Mouse (Mus musculus): ENCODE results near the gene A1cf. TPM values are rescaled to one million over a fixed set of nuclear protein-coding genes. Genes with fewer than 3 reads are reported as not detected.

A1cf gene
- polyA plus RNA-seq (2015; fragmentation: Nextera tagmentation; extraction: Ambion mirVana) = not detected in 2 replicates

DNA sequence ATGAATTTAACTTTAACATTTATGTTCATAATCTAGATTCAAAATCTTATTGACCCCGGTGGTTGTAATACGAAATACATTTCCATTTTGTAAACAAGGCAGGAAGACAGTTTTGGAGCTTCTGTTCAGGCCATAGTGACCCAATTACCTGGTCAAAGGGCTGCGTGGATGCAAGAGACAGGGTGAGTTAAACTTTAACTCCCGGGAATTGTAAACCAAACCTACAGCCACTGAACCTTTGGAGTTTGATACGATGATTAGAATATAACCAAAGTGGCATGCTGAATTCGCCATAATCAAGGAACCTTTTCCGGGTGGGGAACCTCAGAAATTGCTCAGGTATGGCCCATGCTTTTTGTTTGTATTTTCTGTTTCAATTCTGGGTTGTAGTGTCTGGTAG, at the start of gene A1cf:
A1cf (plus strand) TSS at position 244 of the 400 bp plus-strand sequence.
- H3K9ac ChIP-seq = no peak within 1 kb of the TSS
- no peaks in the 10 kb centered on the region for H3K9me3 ChIP-seq
- ATAC-seq (ENCODE audit: low FRiP score) = no peak
- H3K36me3 ChIP-seq = no peaks in the 10 kb centered on the region
- no peak within 1 kb of the TSS for H3K4me3 ChIP-seq
- no peak within 1 kb of the TSS for H3K27ac ChIP-seq
- no peaks in the 10 kb centered on the region for H3K27me3 ChIP-seq
- no peak within 1 kb of the TSS for H3K4me2 ChIP-seq
- H3K4me1 ChIP-seq (replicated peaks) = no peaks in the 10 kb centered on the region
- 82% methylated on average over 7 of the region's 7 CpGs for WGBS

DNA sequence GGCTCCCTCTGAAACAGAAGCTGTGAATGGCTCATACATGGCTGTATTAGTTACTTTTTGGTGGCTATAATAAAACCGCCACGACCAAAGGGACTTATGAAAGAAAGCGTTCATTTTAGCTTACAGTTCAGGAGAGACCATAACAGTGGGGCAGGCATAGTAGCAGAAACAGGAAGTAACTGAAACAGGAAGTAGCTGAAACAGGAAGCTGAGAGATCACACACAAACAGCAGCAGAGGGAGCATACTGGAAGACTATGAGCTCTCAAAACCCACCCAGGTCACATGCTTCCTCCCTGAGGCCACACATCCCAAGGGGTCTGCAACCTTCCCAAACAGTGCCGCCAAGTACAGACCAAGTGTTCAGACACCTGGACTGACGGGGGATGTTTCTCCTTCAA, 34.3 kb upstream of the A1cf start:
- 95% methylated on average over 5 of the region's 5 CpGs for WGBS
- ATAC-seq (ENCODE audit: low FRiP score) = no peak
- H3K27ac ChIP-seq = no peak overlapping the region
- H3K9ac ChIP-seq = no peak overlapping the region
- no peaks in the 10 kb centered on the region for H3K27me3 ChIP-seq
- no peak overlapping the region for H3K4me2 ChIP-seq
- H3K4me1 ChIP-seq (replicated peaks) = no peaks in the 10 kb centered on the region
- no peaks in the 10 kb centered on the region for H3K36me3 ChIP-seq
- no peak overlapping the region for H3K4me3 ChIP-seq
- no peaks in the 10 kb centered on the region for H3K9me3 ChIP-seq

DNA sequence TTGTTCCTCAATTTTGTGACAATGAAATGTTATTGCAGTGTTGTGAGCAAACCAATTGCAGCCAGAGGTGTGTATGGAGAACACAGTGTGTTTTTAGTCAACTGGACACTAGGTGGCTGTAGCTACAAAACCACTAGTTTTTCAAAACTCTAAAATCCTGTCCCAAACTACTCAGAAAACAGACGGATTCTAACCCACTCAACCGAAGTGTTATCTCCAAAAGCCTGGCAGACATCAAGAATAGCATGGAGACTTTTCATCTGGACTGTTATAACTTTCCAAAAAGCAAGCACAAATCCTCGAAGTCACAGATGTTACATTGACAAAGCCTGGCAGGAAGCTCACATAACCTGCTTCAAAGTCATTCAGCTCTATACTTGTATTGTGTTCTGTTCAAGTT, 6.7 kb upstream of the A1cf start:
- WGBS = 67% methylated on average over 3 of the region's 3 CpGs
- Histone ChIP-seq H3K9me3 (no peaks in the 10 kb centered on the region), H3K27ac (no peak overlapping the region), H3K4me1 (replicated peaks) (no peaks in the 10 kb centered on the region), H3K4me2 (no peak overlapping the region), H3K9ac (no peak overlapping the region), H3K27me3 (no peaks in the 10 kb centered on the region), H3K36me3 (no peaks in the 10 kb centered on the region), H3K4me3 (no peak overlapping the region)
- ATAC-seq (ENCODE audit: low FRiP score) = no peak

DNA sequence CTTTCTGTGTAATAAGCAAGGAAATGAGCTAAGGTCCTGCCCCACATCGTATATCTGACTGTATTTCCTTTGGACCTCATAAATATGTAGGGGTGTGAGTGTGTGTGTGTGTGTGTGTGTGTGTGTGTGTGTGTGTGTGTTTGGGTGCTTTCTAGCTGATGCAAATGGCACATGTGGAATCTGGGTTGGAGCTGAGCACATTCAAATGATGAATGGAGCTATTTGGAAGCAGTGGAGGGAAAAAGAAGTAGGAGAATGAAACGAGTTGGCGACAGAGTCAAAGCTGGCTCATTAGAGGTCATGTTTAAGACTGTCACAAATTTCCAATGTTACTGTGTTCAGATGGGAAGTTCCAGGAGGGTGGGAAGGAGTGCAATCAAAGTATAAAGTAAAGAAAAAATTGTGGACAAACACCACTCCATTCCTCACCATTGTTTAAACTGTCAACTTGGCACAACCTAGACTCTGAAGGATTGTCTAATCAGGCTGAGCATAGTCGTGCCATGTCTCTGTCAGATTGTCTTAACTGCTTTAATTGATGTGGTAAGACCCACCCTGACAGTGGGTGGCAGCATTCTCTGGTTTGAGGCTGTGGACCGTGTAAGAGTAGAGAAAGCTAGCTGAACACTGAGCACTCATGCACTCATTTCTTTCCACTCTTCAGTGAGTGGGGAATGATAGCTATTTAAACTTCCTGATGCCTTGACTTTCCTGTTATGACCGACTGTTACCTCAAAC, 5.9 kb upstream of the A1cf start:
- no peak for ATAC-seq (ENCODE audit: low FRiP score)
- Histone ChIP-seq H3K27me3 (no peaks in the 10 kb centered on the region), H3K36me3 (no peaks in the 10 kb centered on the region), H3K4me2 (no peak overlapping the region), H3K4me1 (replicated peaks) (no peaks in the 10 kb centered on the region), H3K9ac (no peak overlapping the region), H3K9me3 (no peaks in the 10 kb centered on the region), H3K4me3 (no peak overlapping the region), H3K27ac (no peak overlapping the region)
- whole genome bisulfite sequencing = 49% methylated on average over 6 of the region's 6 CpGs

DNA sequence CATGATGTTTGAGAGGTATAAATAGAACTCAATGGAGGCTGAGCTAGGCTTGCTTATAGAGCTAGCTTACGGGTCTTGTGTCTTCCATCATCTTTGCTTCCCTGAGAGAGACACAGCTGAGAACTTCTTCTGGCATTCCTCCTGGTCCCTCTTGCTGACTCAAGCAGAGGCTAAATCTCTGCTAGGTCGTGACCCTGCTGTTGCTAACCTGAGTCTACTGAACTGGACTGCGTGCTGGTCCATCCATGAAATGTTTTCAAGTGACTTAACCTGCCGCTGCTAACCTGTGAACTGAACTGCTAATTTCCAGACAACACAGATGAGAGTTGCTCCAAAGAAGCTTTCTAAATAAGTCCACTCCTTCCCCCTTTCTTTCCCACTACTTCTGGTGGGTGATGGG, 3.1 kb upstream of the A1cf start:
- Histone ChIP-seq H3K4me3 (no peak overlapping the region), H3K4me1 (replicated peaks) (no peaks in the 10 kb centered on the region), H3K36me3 (no peaks in the 10 kb centered on the region), H3K9me3 (no peaks in the 10 kb centered on the region), H3K27me3 (no peaks in the 10 kb centered on the region), H3K4me2 (no peak overlapping the region), H3K9ac (no peak overlapping the region), H3K27ac (no peak overlapping the region)
- WGBS = 88% methylated on average over 4 of the region's 4 CpGs
- ATAC-seq (ENCODE audit: low FRiP score) = no peak

DNA sequence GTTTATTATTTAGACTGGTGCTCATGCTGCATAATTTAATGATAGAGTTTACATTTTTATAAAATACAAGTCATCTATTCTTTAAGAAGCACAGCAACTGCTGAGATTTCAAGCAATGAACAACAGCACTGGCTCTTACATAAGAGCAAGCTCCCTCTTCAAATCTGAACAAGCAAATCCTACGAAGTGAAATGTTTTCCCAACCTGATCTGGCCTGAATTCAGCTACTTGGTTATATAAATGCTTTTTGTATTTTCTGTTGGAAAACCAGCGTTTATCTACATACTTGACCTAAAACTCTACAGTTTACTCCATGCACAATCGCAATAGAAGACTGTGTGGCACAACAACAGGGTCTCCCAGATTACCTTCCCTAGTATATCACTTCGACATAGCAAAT, 488 bp upstream of the A1cf start:
- Histone ChIP-seq H3K27ac (no peak overlapping the region), H3K9ac (no peak overlapping the region), H3K4me3 (no peak overlapping the region), H3K4me2 (no peak overlapping the region), H3K4me1 (replicated peaks) (no peaks in the 10 kb centered on the region), H3K27me3 (no peaks in the 10 kb centered on the region), H3K9me3 (no peaks in the 10 kb centered on the region), H3K36me3 (no peaks in the 10 kb centered on the region)
- ATAC-seq (ENCODE audit: low FRiP score) = no peak
- 90% methylated on average over 4 of the region's 4 CpGs for WGBS

DNA sequence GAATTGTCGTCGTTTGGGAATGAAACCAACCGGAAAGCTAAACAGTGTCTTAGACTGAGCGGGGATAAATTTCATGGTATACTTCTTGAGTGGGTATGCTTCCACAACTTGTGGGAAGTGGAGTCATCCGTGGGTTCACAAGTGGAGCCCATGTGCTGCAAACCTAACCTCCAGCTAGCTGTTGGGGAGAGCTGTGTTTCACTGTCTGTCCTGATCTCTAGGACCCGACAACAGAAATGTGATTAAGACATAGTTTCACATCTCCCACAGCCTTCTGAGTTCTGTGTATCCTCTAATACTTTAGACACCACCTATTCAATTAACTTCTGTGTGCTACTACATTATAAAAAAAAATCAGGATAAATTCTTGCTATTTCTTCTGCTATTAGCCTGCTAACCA, 407 bp downstream of the A1cf start:
- no peak overlapping the region for H3K27ac ChIP-seq
- H3K36me3 ChIP-seq = no peaks in the 10 kb centered on the region
- no peak overlapping the region for H3K4me3 ChIP-seq
- H3K4me2 ChIP-seq = no peak overlapping the region
- no peaks in the 10 kb centered on the region for H3K4me1 ChIP-seq (replicated peaks)
- H3K27me3 ChIP-seq = no peaks in the 10 kb centered on the region
- H3K9me3 ChIP-seq = no peaks in the 10 kb centered on the region
- H3K9ac ChIP-seq = no peak overlapping the region
- WGBS = 90% methylated on average over 6 of the region's 6 CpGs
- ATAC-seq (ENCODE audit: low FRiP score) = no peak

DNA sequence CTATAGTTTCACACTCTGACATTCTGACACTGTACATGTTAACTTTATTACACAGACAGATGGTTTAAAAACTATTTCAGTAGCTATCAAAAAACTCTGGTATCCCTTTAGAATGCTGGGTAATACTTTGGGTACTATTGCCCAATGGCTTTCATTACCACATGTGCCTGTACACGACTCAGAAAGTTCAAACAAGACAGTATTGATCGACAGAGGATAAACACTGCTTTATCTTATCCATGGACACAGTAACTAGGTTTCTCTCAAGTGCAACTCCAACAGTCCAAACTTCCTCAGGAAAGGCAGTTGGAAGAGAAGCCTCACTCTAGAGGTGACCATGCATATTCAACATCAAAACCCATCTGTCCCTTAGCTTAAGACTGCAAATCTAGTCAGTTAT, 2.8 kb downstream of the A1cf start:
- no peaks in the 10 kb centered on the region for H3K36me3 ChIP-seq
- WGBS = 84% methylated on average over 2 of the region's 2 CpGs
- no peak overlapping the region for H3K9ac ChIP-seq
- no peaks in the 10 kb centered on the region for H3K9me3 ChIP-seq
- no peaks in the 10 kb centered on the region for H3K27me3 ChIP-seq
- no peak overlapping the region for H3K4me2 ChIP-seq
- H3K4me3 ChIP-seq = no peak overlapping the region
- H3K27ac ChIP-seq = no peak overlapping the region
- H3K4me1 ChIP-seq (replicated peaks) = no peaks in the 10 kb centered on the region
- no peak for ATAC-seq (ENCODE audit: low FRiP score)

DNA sequence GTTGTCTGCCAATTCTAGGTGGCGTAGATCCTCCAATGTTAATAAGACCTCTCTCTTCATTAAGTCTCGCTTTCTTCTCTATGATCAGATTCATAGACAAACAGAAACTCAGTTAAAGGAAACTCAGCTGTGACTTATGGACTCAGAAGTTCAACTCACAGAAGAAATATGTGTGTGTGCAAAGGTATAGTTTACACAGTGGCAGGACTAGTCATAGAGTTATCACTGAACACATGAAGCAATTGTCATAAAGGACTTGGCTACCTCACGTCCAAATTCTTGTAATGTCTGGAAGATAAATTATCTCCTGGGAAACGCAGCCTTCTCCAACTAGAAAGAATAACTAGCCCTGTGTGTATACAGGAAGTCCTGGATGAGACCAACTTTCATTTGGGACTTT, 9.4 kb downstream of the A1cf start:
- H3K9ac ChIP-seq = no peak overlapping the region
- no peak overlapping the region for H3K4me2 ChIP-seq
- no peaks in the 10 kb centered on the region for H3K27me3 ChIP-seq
- no peaks in the 10 kb centered on the region for H3K9me3 ChIP-seq
- no peak overlapping the region for H3K4me3 ChIP-seq
- H3K36me3 ChIP-seq = no peaks in the 10 kb centered on the region
- 80% methylated on average over 4 of the region's 4 CpGs for WGBS
- H3K4me1 ChIP-seq (replicated peaks) = no peaks in the 10 kb centered on the region
- no peak for ATAC-seq (ENCODE audit: low FRiP score)
- no peak overlapping the region for H3K27ac ChIP-seq

DNA sequence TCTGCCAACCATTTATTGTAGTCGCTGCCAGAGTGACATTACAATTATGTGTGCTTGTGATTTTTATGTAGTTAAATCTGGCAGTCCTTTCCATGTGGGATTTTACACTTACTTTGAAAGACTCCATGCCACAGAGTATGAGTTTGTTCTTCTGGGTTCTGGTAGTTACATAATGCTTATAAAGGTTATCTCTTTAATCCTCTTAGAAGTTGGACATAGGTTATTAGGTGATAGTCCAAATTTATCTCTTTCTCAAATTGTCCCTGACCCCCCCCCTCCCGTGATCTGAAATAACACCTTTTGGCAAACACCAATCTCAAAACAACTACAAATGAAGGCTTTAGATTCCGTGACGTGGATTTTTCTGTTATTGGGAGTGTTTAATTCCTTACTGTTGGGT, 16.0 kb downstream of the A1cf start:
- WGBS = 85% methylated on average over 4 of the region's 4 CpGs
- no peaks in the 10 kb centered on the region for H3K27me3 ChIP-seq
- H3K4me3 ChIP-seq = no peak overlapping the region
- no peak overlapping the region for H3K27ac ChIP-seq
- no peaks in the 10 kb centered on the region for H3K9me3 ChIP-seq
- H3K4me1 ChIP-seq (replicated peaks) = no peaks in the 10 kb centered on the region
- no peaks in the 10 kb centered on the region for H3K36me3 ChIP-seq
- no peak for ATAC-seq (ENCODE audit: low FRiP score)
- no peak overlapping the region for H3K9ac ChIP-seq
- no peak overlapping the region for H3K4me2 ChIP-seq

DNA sequence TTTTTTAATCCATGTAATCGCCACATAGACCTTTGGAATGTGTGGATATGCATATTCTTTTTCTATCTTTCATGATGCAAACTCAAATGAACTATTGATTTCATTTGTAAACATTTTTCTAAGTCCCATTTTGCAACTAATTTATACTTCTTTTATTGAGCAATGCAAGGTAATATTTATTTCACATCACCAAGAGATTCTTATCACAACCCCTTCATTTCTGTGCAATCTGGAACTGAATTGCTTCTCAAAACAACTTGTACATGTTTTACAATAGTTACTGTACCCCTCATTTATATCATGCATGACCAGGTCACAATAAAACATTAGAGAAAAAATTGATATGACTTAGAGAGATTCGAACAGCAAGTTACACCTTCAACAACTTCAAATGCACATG, 18.7 kb downstream of the A1cf start:
- Histone ChIP-seq H3K4me3 (no peak overlapping the region), H3K4me2 (no peak overlapping the region), H3K36me3 (no peaks in the 10 kb centered on the region), H3K27ac (no peak overlapping the region), H3K9me3 (no peaks in the 10 kb centered on the region), H3K27me3 (no peaks in the 10 kb centered on the region), H3K9ac (no peak overlapping the region), H3K4me1 (replicated peaks) (no peaks in the 10 kb centered on the region)
- ATAC-seq (ENCODE audit: low FRiP score) = no peak
- WGBS = 93% methylated on average over 2 of the region's 2 CpGs

DNA sequence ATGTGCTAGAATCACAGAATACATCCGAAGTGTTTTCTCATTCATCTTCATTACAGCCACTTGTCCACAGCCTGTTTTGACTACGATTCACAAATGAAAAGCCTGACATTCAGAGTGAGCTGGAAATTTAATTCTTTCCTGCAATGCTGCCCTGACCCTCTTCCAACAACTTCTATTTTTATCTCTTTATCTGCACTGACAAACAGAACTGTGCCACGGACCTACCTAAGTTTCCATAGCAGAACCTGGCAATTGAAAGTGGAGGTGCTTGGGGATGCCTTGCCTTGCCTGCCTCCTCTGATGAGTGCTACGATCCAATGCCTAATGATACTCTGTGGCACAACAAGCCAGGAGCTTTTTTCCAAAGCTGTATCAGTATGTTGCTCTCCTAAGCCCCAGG, 21.4 kb downstream of the A1cf start:
- no peaks in the 10 kb centered on the region for H3K36me3 ChIP-seq
- H3K27me3 ChIP-seq = no peaks in the 10 kb centered on the region
- 70% methylated on average over 4 of the region's 4 CpGs for WGBS
- no peak overlapping the region for H3K27ac ChIP-seq
- H3K9me3 ChIP-seq = no peaks in the 10 kb centered on the region
- H3K4me1 ChIP-seq (replicated peaks) = no peaks in the 10 kb centered on the region
- ATAC-seq (ENCODE audit: low FRiP score) = no peak
- H3K9ac ChIP-seq = no peak overlapping the region
- no peak overlapping the region for H3K4me2 ChIP-seq
- no peak overlapping the region for H3K4me3 ChIP-seq

DNA sequence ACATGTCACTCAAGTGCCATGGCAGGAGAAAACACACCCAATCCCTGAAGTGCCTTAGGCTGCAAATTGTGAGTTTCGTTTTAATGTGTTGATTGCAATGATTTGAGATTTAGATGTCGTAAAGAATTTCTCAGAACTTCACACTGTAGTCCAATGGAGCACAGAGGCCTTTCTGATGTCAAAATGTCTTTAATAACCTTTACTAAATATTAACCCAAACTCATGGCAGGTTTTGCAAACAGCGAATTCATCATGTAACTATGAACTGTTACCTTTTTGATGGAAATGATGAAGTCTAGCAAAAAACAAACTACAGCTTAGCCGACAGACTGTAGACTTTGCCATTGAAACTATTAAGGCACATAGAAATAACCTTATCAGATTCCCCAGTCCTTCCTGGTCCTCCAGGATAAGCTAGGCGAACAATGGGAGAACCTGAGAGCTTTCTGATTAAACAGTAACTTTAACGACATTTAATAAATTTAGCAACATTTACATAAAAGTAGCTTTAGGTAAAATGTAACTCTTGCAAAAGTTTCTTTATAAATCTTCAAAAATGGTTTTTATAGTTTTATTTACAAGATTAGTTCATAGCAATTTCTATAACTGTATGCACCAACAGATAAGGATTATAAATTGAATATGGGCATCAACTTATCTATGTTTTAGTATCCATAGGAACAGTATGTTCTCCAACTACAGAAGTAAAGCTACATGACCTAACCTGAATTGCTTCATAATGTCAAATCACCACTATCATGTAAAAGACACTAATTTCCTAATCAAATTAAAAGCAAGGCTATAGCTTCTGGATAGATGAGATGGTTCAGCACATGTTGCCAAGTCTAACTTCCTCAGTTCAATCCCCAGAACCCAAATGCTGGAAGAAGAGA, 22.7 kb downstream of the A1cf start:
- no peak overlapping the region for H3K4me3 ChIP-seq
- no peak for ATAC-seq (ENCODE audit: low FRiP score)
- no peak overlapping the region for H3K9ac ChIP-seq
- no peaks in the 10 kb centered on the region for H3K27me3 ChIP-seq
- no peaks in the 10 kb centered on the region for H3K9me3 ChIP-seq
- WGBS = 90% methylated on average over 6 of the region's 6 CpGs
- no peaks in the 10 kb centered on the region for H3K4me1 ChIP-seq (replicated peaks)
- no peaks in the 10 kb centered on the region for H3K36me3 ChIP-seq
- no peak overlapping the region for H3K4me2 ChIP-seq
- H3K27ac ChIP-seq = no peak overlapping the region
